Mouse (Mus musculus) myocyte (in vitro differentiated cells): ENCODE data around the gene Dapk2. TPM values are rescaled to one million over a fixed set of nuclear protein-coding genes. Genes with fewer than 3 reads are reported as not detected.

Experiments used
- H3K27me3 ChIP-seq: one replicate; pipeline ENCODE4 v1.6.1; 2011; ENCODE audit not compliant: control insufficient read depth, insufficient read depth, insufficient read length
- H3K36me3 ChIP-seq: one replicate; pipeline ENCODE4 v1.6.1; 2011; ENCODE audit not compliant: control insufficient read depth, insufficient read depth
- H3K4me2 ChIP-seq: one replicate; pipeline ENCODE4 v1.6.1; 2011; ENCODE audit warnings: low read depth, control low read depth
- H3K4me3 ChIP-seq: one replicate; pipeline ENCODE4 v1.5.1; 2011; ENCODE audit warnings: mild to moderate bottlenecking, control low read depth, moderate library complexity
- H3K79me2 ChIP-seq: one replicate; pipeline ENCODE4 v1.6.1; 2011; ENCODE audit not compliant: control insufficient read depth, insufficient read depth
- H3ac ChIP-seq: one replicate; pipeline ENCODE4 v1.6.1; 2011; ENCODE audit not compliant: control insufficient read depth, insufficient read length
- CEBPB ChIP-seq: IDR thresholded peaks from 2 replicates; pipeline ENCODE4 v1.6.1; 2011; ENCODE audit warnings: mild to moderate bottlenecking, moderate library complexity; ENCODE audit not compliant: poor library complexity, insufficient read depth, severe bottlenecking
- E2F4 ChIP-seq: IDR thresholded peaks from one replicate; pipeline ENCODE4 v1.6.1; 2011; ENCODE audit warnings: mild to moderate bottlenecking, control low read depth, moderate library complexity; ENCODE audit not compliant: insufficient read depth
- MAX ChIP-seq: IDR thresholded peaks from one replicate; pipeline ENCODE4 v1.6.1; 2011; ENCODE audit warnings: low read depth, mild to moderate bottlenecking, control low read depth
- MYOD1 ChIP-seq, 3 experiments: IDR thresholded peaks; one replicate each; pipeline ENCODE4 v1.6.1; 2011; ENCODE audit warnings: control low read depth in 2 of 3, low read depth in 2 of 3, mild to moderate bottlenecking in 2 of 3, moderate library complexity in 1 of 3; ENCODE audit not compliant: insufficient read length in 2 of 3, control insufficient read depth in 1 of 3
- MYOG ChIP-seq, 3 experiments: IDR thresholded peaks; one replicate each; pipeline ENCODE4 v1.6.1; 2011; ENCODE audit warnings: control low read depth in 2 of 3, low read depth in 2 of 3, mild to moderate bottlenecking in 2 of 3; ENCODE audit not compliant: insufficient read length in 2 of 3, control insufficient read depth in 1 of 3, insufficient read depth in 1 of 3
- POLR2A ChIP-seq: IDR thresholded peaks from one replicate; pipeline ENCODE4 v1.6.1; 2011; ENCODE audit warnings: low read depth, mild to moderate bottlenecking, control low read depth, moderate library complexity; ENCODE audit not compliant: insufficient read length
- POLR2AphosphoS2 ChIP-seq: IDR thresholded peaks from one replicate; pipeline ENCODE4 v1.6.1; 2011; ENCODE audit warnings: low read depth, control low read depth; ENCODE audit not compliant: insufficient read length
- REST ChIP-seq: IDR thresholded peaks from one replicate; pipeline ENCODE4 v1.6.1; 2011; ENCODE audit warnings: mild to moderate bottlenecking, control low read depth, moderate library complexity; ENCODE audit not compliant: insufficient read depth, insufficient read length
- SRF ChIP-seq: IDR thresholded peaks from one replicate; pipeline ENCODE4 v1.6.1; 2011; ENCODE audit warnings: low read depth; ENCODE audit not compliant: control insufficient read depth, insufficient read length
- TCF12 ChIP-seq: IDR thresholded peaks from one replicate; pipeline ENCODE4 v1.6.1; 2011; ENCODE audit warnings: mild to moderate bottlenecking, control low read depth; ENCODE audit not compliant: poor library complexity, insufficient read depth, severe bottlenecking
- TCF3 ChIP-seq: IDR thresholded peaks from one replicate; pipeline ENCODE4 v1.6.1; 2011; ENCODE audit warnings: low read depth, control low read depth; ENCODE audit not compliant: insufficient read length
- USF1 ChIP-seq: IDR thresholded peaks from one replicate; pipeline ENCODE4 v1.6.1; 2011; ENCODE audit warnings: low read depth, mild to moderate bottlenecking, control low read depth, moderate library complexity
- polyA plus RNA-seq: library from polyadenylated mRNA; unstranded; fragments of >200 nt; fragmentation: generic; extraction: Trizol; gene quantifications from one replicate; pipeline ENCODE4 v1.2.1, GENCODE M21; 2012; ENCODE audit warnings: missing spikeins

Dapk2 gene
- polyA plus RNA-seq, 1 experiment: 51.3 TPM

DNA sequence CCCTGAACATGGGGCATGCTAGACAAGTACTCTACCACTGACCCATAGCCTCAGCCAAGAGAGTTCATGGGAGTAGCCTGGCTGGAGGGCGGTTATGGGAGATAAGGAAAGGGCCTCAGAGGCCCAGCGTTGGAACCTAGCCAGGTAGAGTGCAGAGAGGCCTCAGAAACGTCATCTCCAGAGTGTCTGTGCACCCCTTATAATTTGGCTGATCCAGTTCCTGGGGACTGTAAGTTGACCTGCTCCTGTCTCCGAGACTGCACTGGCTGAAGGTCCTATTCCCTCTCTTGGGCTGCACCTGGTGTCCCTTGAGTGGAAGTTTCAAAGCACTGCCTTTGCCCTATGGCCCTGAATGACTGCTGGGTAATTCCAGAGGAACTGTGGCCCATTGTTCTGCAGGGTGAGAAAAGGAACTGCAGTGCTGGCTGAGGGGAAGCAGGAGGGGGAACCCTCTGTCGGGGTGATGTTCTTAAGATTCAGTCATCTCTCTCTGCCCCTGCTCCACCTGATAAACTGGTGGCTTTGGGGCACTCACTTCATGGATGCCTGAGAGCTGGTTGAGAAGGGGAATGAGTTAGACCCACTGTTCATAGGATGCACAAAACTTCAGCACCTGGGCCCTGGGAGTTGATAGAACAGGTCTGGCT is 55.5 kb downstream of the Dapk2 start:
- peak overlapping the region; percentile 25 for H3K4me2 ChIP-seq
- no peak for TF ChIP-seq SRF
- TF ChIP-seq REST: no peak
- no peak for TF ChIP-seq TCF3
- no peak for TF ChIP-seq CEBPB
- peak in 1 of 3 experiments; percentile 48 for TF ChIP-seq MYOG (IDR thresholded peaks at IDR 0.05; ENCODE audit: control insufficient read depth in 1 of 3, insufficient read depth in 1 of 3, insufficient read length in 2 of 3, low read depth in 2 of 3)
- TF ChIP-seq POLR2AphosphoS2: no peak
- TF ChIP-seq MAX: no peak
- TF ChIP-seq POLR2A: no peak
- no peak for TF ChIP-seq TCF12
- peak in 2 of 3 experiments; percentile 64 to 67 for TF ChIP-seq MYOD1 (IDR thresholded peaks at IDR 0.05; ENCODE audit: control insufficient read depth in 1 of 3, insufficient read length in 2 of 3, low read depth in 2 of 3)
- no peak for TF ChIP-seq E2F4
- no peak for TF ChIP-seq USF1
- no peak overlapping the region for H3K4me3 ChIP-seq
- H3K79me2 ChIP-seq: peaks cover 17% of the 10 kb centered on the region
- no peaks in the 10 kb centered on the region for H3K36me3 ChIP-seq
- H3ac ChIP-seq: no peak overlapping the region
- no peaks in the 10 kb centered on the region for H3K27me3 ChIP-seq

- Histone ChIP-seq H3K4me2 (peak overlapping the region; percentile 47), H3ac (no peak overlapping the region), H3K79me2 (peaks cover 17% of the 10 kb centered on the region), H3K4me3 (no peak overlapping the region), H3K36me3 (no peaks in the 10 kb centered on the region), H3K27me3 (no peaks in the 10 kb centered on the region)
- peak in 2 of 3 experiments; percentile 77 to 84 for TF ChIP-seq MYOD1 (IDR thresholded peaks at IDR 0.05; ENCODE audit: control insufficient read depth in 1 of 3, insufficient read length in 2 of 3, low read depth in 2 of 3)
- peak; percentile 8 for TF ChIP-seq TCF12
- TF ChIP-seq CEBPB: peak; percentile 31; the same call in 1 of the 2 replicates
- peak; percentile 12 to 70 (median 56) for TF ChIP-seq MYOG (IDR thresholded peaks at IDR 0.05; ENCODE audit: control insufficient read depth in 1 of 3, insufficient read depth in 1 of 3, insufficient read length in 2 of 3, low read depth in 2 of 3)
- no peak for TF ChIP-seq TCF3
These were observed 57.5 kb downstream of the Dapk2 start for GRCm38 (mm10) chr9:66215551-66215950.

DNA sequence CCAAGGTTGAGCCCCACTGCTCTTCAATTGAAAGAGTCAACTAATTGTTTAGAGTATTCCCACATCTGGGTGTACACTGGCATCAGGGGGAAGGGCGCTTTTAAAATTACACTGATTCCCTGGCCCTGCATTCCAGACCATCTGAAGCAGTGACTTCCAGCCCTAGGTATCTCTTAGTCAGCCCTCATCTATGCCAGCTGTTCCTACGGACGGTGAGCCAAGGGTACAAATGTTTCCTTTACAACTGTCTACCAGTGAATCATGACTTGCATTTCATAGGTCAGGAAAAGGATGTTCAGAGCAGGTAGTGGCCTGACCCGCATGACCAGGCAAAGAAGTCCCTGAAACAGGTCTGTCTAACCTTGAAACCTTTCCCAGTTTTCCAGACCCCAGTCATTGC is 59.9 kb downstream of the Dapk2 start:
- Histone ChIP-seq H3K4me3 (no peak overlapping the region), H3K79me2 (peaks cover 5% of the 10 kb centered on the region), H3K4me2 (peak overlapping the region; percentile 45), H3K27me3 (no peaks in the 10 kb centered on the region), H3K36me3 (no peaks in the 10 kb centered on the region), H3ac (no peak overlapping the region)
- TF ChIP-seq TCF12: peak; percentile 68
- TF ChIP-seq TCF3: no peak
- peak in 2 of 3 experiments; percentile 44 to 73 for TF ChIP-seq MYOG (IDR thresholded peaks at IDR 0.05; ENCODE audit: control insufficient read depth in 1 of 3, insufficient read depth in 1 of 3, insufficient read length in 2 of 3, low read depth in 2 of 3)
- TF ChIP-seq MAX: no peak
- TF ChIP-seq MYOD1 (IDR thresholded peaks at IDR 0.05; ENCODE audit: control insufficient read depth in 1 of 3, insufficient read length in 2 of 3, low read depth in 2 of 3): peak in 2 of 3 experiments; percentile 67 to 86

GRCm38 (mm10) chr9:66218917-66219725 is 61.1 kb downstream of the Dapk2 start:
- no peaks in the 10 kb centered on the region for H3K27me3 ChIP-seq
- no peak overlapping the region for H3K4me3 ChIP-seq
- no peaks in the 10 kb centered on the region for H3K36me3 ChIP-seq
- no peak overlapping the region for H3ac ChIP-seq
- peaks cover 3% of the 10 kb centered on the region for H3K79me2 ChIP-seq
- TF ChIP-seq MYOG (IDR thresholded peaks at IDR 0.05; ENCODE audit: control insufficient read depth in 1 of 3, insufficient read depth in 1 of 3, insufficient read length in 2 of 3, low read depth in 2 of 3): peak in 1 of 3 experiments; percentile 36
- no peak for TF ChIP-seq USF1
- peak in 1 of 3 experiments; percentile 52 for TF ChIP-seq MYOD1 (IDR thresholded peaks at IDR 0.05; ENCODE audit: control insufficient read depth in 1 of 3, insufficient read length in 2 of 3, low read depth in 2 of 3)
- no peak for TF ChIP-seq TCF12
- peak overlapping the region; percentile 7 for H3K4me2 ChIP-seq

- Histone ChIP-seq H3K4me2 (no peak overlapping the region), H3K79me2 (no peaks in the 10 kb centered on the region), H3K4me3 (no peak overlapping the region), H3K27me3 (no peaks in the 10 kb centered on the region), H3ac (no peak overlapping the region), H3K36me3 (peaks cover 7% of the 10 kb centered on the region)
- no peak for TF ChIP-seq POLR2A
- no peak for TF ChIP-seq CEBPB
- TF ChIP-seq MAX: no peak
- peak; percentile 24 to 74 (median 61) for TF ChIP-seq MYOD1 (IDR thresholded peaks at IDR 0.05; ENCODE audit: control insufficient read depth in 1 of 3, insufficient read length in 2 of 3, low read depth in 2 of 3)
- peak in 2 of 3 experiments; percentile 7 to 47 for TF ChIP-seq MYOG (IDR thresholded peaks at IDR 0.05; ENCODE audit: control insufficient read depth in 1 of 3, insufficient read depth in 1 of 3, insufficient read length in 2 of 3, low read depth in 2 of 3)
- no peak for TF ChIP-seq TCF3
These were observed 65.8 kb downstream of the Dapk2 start for GRCm38 (mm10) chr9:66223872-66224271.
